Mouse (Mus musculus): ENCODE results near the gene Ush2a.

Ush2a gene

DNA sequence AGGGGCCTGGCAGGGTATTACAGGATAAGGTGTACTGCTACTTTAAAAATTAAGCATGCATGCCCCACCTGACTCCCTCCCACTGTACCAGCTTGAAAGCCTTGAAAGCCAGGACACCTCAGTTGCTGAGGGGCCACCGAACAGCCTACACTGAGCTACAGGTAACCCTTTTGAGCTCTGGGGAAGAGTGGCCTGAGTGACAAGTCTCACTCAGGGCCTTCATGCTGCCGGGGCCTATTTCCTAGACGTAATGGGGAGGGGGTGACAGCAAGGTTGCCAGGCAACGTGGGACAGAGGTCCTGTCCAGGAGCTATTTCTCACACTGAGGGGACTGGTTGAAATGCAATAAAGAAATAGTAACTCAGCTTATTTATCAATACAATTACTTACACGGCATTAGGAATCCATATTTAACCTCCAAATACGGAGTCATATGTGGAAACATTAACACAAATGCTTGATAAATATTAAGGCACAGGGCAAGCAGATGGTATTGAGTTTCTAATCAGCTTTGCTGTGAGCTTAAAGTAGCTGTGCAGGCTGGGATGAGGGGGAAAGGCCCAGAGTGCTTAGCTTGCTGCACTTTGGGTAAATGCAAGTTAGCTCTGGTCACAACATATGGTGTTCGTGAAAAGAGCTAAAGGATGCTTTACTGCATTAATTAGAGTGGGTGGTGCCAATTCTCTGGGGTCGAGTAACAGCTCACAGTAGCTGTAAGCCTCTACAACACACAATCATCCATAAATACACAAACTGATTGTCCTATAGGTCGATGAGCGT, at the start of gene Ush2a:
Ush2a (plus strand) TSS at position 121 of the 780 bp plus-strand sequence.
- no peak for DNase-seq (ENCODE audit: low spot score)

DNA sequence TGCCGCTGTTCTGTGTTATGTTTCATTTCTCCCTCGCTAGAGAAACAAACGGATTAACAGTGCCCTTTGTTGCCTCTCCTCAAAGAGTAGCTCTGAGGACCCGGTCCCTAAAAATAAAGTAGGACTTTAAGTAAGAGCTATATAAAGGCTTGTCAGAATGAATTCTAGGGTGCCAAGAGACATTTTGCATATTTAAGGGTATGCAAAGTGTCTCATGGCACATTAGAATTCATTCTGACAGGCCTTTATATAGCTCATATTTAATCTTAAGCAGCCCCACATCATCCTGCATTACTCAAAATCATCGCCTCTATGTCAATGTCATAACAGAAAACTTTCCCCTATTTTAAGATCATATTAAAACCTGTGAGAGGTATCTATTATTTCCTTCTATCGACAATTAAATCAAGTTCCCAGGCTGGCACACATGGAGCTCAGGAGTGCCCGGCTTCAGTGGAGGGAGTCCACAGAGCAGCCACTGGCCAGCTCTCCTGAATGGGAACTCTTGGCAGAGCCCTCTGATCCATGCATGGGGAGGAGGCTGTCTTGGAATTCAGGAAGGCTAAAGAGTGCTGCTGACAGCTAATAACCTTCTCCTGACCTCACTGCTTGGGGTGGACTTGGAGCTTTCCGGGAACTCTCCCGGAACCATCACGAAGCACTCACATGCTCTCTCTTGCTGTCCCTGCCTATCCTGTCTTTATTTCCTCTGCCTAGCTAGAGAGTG, 46.8 kb upstream of the Ush2a start:
- no peak for DNase-seq (ENCODE audit: low spot score)

DNA sequence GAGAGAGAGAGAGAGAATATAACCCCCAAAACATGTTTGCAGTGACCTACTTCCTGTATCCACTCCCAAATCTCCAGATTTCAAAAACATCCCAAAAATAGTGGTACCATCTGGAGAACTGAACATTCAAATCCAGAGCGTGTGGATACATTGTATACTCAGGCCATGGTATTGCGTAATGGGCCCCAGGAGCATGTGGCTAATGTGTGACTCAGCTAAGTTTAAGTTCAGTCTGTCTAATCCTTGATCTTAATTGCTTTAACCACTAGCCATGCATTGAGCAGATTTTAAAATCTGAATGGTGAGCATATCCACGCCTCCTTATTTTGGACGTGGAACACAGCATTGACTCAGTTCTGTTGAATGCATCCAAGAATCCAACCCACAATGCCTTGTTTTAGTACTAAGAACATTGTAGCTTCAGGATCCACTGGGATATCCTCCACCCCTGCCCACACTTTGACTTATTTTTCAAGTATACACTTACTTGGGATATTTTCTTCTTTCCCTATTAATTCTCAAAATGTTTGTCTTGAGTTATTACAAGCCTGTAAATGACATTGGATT, 40.5 kb upstream of the Ush2a start:
- no peak for DNase-seq (ENCODE audit: low spot score)

GRCm38 (mm10) chr1:188233036-188233724, 28.6 kb upstream of the Ush2a start:
- DNase-seq (ENCODE audit: low spot score) = no peak

DNA sequence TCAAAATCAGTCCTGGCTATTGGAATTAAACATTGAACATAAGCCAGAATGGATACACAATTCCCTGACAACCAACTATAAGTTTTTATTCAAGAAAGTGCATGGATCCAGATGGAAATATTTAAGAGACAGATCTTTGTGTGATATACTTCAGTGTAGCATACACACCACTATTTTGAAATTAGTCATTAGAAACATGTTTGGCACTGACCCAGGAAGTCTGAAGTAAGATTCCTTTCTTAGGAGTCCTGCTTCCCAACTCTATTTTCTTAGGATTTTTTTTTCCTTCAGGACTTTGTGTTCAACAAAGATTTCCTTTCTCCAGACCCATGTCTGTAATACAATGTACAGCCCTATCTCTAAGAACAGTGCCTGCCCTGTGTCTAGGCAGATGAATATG, 23.2 kb upstream of the Ush2a start:
- no peak for DNase-seq (ENCODE audit: low spot score)

GRCm38 (mm10) chr1:188241766-188242165, 20.1 kb upstream of the Ush2a start:
- no peak for DNase-seq (ENCODE audit: low spot score)

DNA sequence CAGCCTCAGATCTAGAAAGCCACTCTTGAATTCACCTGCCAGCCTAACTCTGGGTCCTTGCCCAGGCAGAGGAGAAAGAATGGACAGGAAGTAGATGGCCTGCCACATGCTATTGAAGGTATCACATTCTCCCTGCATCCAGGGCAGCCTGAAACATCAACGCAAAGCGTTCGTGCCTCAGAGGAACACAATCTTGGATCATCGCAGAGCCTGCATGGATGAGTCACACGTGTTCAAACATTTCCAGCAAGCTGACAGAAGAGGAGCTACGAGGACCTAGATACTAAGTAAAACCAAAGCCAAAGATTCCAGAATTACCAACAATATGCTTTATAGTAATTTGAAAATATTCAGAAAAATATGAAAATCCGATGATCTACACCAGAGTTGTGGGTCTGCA, 4.3 kb upstream of the Ush2a start:
- DNase-seq (ENCODE audit: low spot score) = no peak

DNA sequence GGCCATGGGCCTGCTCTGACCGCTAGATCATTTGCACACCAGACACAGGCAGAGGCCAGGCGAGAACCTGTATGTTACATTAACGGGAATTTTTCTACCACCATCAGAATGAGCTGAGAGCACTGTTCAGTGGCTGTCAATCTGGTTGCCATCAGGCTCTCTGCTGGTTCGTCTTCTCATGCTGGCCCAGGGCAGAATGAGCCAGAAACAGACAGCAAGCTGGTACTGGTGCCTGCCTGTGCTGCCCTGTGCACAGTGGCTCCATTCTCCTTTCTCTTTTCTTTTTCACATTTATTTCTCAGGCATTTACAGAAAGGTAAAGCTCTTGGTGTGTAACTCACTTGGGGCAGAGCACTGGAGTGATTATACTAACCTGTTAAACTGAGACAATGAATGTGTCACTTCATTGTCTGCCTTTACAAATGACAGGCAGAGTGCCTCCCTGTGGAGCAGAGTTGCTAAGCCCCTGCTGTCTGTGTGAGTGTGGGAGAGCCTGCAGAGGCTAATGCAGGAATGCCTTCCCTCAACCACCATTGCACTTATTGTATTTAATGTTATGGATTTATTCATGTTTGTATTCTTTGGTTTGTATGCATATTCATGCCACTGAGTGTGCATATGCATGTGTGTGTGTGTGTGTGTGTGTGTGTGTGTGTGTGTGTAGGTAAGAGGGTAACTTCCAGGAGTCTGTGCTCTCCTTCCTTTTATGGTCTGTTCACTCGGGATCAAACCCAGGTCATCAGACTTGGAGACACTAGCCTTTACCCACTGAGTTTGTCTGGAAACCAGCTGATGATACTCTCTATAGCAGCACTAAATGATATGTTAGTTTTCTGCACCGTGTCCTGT, 1.3 kb upstream of the Ush2a start:
- no peak for DNase-seq (ENCODE audit: low spot score)

DNA sequence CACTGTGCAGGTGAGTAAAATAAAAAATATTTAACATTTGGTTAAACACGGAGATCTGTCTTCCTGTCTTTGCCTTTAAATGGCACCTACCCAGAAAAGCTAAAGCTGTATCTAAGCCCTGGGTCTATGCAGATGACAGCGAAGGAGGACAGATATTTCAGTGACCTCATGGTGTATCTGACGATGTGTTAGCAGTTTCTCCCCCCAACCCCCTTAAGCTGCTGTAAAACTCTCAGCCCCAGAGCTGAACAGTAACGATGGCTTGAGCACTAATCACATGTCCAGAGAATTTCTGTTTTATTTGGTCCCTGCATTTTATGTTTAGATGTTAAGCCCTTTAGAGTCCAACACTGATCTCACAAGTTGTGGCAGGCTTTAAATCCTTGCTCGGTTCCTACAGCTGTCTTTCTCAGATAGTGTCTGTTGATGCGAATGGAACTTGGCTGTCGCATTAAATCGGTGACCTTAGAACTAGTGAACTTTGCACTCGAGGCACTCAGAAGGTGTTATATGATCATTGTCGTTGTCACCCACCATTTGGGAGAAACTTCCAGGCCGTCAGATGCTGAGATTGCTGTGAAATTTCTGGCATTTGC, 5.4 kb downstream of the Ush2a start:
- DNase-seq (ENCODE audit: low spot score) = no peak

GRCm38 (mm10) chr1:188269071-188269470, 7.2 kb downstream of the Ush2a start:
- DNase-seq (ENCODE audit: low spot score) = no peak

DNA sequence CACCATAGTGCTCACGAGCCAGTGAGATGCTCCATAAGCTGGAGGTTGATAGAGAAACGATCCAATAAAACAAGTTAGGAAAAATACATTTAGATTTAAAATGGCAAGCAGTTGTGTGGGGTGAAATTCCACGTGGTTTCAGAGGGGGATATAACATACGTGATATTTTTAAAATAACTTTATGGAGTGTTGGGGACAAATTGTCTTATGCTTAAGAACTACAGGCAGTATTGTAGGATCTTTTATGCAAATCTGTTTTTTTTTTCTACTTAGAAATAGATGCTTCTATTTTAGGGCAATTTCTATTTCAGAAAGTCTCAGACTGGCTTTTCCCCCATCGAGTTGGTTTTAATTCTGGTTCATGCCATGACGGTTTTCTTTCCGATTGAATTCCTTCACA, 51.5 kb downstream of the Ush2a start:
- DNase-seq (ENCODE audit: low spot score) = no peak

GRCm38 (mm10) chr1:188316574-188316973, 54.8 kb downstream of the Ush2a start:
- DNase-seq (ENCODE audit: low spot score) = no peak

DNA sequence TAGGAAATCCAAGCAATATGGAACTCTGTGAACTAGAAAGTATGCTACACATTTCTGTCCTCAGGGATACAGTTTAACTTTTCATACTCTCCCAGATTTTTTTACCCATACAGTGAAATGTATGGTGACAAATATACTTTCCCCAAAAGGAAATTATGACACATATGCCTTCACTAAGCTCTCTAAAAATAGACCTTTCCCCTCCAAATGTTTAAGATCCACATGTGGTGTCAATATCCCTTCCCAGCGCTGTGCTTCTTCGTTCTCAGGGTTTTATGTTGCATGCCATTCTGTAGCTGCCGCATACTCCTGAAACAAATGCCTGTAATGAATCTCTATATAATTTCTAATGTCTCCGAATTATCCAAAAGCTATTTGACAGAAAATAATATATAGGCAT, 58.4 kb downstream of the Ush2a start:
- no peak for DNase-seq (ENCODE audit: low spot score)

DNA sequence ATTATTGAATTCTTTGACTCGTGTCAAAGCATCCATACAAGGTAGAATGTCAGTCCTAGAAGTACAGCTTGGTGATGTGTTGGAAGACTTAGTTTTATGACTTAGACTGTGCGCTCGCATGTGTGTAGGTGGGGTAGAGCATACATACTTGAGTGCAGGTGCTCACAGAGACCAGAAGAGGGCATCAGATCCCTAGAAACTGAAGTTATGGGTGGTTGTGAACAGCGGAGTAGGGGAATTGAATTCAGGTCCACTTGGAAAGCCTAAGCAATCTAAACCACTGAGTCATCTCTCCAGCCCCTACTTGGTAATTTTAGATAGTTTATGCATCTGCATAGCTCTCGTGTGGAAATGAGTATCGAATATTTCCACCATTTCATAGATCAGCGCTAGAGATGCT, 59.7 kb downstream of the Ush2a start:
- DNase-seq (ENCODE audit: low spot score) = no peak

GRCm38 (mm10) chr1:188330406-188330805, 68.6 kb downstream of the Ush2a start:
- no peak for DNase-seq (ENCODE audit: low spot score)

DNA sequence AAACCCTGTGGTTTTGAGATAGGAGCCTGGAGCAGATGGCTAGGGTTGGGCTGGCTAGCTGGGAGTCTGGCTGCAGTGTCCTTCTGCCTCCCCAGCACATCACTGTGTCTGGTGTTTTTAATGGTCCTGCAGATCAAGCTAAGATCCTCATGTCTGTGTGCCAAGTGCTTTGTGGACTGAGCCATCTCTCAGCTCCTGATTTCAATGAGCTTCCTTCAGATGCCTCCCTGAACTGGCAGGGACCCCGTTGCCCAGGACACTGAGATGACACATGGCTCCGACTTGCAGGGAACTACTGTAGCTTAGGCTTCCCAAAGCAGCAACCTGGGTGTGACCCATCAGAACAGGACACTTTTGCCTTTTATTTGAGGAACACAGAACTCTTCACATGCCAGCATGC, 72.1 kb downstream of the Ush2a start:
- no peak for DNase-seq (ENCODE audit: low spot score)

- no peak for DNase-seq (ENCODE audit: low spot score)
These were observed 85.9 kb downstream of the Ush2a start for GRCm38 (mm10) chr1:188347762-188348161.

DNA sequence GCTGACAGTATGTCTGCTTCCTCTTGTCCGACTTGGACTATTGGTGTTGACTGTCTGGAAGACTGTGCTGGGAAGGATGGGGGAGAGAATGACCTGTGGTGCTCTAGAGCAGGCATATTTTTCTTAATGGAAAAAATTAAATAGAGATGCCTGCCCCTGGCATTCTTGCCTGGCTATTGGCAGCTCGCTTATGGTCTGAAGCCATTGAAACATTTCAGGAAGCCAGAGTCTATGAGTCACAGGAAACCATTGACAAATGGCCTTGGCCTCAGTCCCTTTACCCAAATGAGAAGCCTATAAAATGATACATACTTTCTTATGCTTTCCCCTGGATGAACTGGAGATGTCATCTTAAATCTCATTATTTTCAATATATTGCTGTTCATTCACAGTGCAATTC, 92.9 kb downstream of the Ush2a start:
- no peak for DNase-seq (ENCODE audit: low spot score)

GRCm38 (mm10) chr1:188363548-188363947, 101.7 kb downstream of the Ush2a start:
- DNase-seq (ENCODE audit: low spot score) = no peak

- DNase-seq (ENCODE audit: low spot score) = no peak
These were observed 123.4 kb downstream of the Ush2a start for GRCm38 (mm10) chr1:188385180-188385579.

- DNase-seq (ENCODE audit: low spot score) = no peak
These were observed 124.0 kb downstream of the Ush2a start for GRCm38 (mm10) chr1:188385733-188386261.

All from T-cell, adult 2 months (primary cell).